Mouse (Mus musculus): ENCODE results near the gene Carmil2.

Carmil2 gene

DNA sequence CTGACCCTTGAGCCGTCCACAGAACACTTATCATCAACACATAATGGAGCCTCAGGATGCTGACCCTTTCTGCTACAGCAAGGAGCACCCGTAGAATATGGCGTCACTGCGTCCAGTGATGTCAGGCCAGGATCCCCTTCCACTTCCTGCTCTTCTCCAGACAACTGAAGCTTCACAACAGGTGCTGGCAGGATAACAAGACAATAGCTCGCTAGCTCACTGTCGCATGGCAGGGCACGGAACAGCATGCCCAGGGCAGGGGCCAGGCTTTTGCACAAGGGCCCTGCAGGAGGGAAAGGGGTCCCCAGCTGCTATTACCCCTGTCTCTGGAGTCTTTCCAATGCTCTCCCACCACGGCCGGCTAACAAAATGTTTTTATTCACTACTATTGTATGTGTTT is 36.8 kb downstream of the Carmil2 start:
- DNase-seq (ENCODE audit: low read depth, low spot score) = no peak

DNA sequence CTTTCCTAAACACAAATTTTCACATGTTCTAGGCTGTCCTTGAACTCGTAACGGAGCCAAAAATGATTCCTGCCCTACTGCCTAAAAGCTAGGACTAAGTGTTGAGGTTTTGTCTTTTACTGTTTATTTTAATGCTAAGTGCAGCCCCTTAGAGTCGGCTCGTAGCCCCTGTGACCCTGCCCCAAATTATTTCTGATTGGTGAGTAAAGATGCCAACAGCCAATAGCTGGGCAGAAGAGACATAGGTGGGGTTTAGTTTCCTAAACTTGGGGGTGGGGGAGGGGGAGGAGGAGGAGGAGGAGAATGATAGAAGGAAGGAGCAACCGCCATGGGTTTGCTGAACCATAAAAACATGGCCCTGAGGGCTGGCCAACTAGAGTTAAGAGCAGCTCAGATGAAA is 39.7 kb downstream of the Carmil2 start:
- no peak for DNase-seq (ENCODE audit: low read depth, low spot score)

DNA sequence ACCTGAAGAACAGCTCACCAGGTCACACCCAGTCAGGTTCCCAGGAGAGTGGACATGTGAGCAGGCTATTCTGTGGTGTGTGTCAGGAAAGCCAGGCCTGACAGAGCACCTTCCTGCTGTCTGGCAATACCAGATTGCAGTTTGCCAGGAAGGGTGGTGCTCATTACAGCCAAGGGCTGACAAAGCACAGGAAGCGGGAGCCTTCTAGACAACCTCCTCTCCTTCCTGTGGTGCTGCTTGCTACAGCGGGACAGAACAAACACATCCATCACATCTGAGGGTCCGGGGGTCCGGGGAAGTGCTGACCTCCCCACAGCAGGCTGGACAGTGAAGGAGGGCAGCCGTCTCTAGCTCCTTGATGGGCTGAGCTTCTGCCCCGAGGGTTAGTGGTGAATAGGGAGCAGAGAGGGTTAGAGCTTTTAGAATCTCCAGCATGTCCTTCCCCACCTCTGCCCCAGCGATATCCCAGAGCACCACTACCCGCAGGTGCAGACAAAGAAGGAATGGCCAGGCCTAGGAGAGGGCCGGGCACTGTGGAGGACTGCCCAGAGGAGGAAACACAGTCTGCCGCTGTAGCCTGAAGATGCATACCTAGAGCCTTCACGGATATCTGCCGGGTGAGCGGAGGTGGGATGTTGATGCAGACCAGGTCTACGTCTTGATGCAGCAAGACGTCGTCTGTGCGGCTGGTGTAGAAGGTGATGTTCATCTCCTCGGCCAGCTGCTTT is 41.5 kb downstream of the Carmil2 start:
- DNase-seq (ENCODE audit: low read depth, low spot score) = peak; percentile 54

DNA sequence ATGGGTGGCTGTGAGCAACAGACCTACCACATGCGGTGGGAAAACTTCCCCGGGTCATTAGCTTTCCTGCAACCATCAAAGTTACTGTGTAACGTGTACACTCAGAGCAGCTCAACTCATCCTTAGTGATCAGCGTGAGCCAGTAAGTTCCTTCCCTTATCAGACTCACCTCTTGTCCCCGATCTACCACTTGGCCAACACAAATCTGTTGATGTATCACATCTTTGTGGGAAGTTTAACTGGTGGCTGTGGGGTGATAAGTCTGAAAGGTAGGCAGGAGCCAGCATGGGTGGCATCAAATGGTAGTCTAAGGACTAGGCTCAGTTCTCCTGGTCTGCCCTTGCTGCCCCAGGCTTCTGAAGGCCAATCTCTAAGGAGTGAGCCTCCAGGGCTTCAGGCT is 46.1 kb downstream of the Carmil2 start:
- no peak for DNase-seq (ENCODE audit: low read depth, low spot score)

DNA sequence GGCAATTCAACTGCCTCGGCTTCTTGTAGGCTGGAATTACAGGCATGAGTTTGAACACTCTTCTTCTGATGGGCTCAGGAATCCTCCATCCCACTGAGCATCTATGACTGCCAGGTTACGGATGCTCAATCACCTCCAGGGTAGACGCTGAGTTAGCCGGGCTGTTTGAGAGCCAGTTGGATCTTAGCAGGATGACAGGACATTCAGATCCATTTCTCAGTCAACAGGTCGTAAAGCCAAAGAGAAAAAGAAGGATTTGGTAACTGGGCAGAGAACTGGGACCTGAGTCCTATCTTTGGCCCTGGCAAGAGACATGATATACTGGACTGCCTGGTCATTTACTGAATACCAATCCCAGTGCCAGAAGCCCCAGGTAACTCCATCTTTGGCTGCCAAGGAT is 53.1 kb downstream of the Carmil2 start:
- no peak for DNase-seq (ENCODE audit: low read depth, low spot score)

DNA sequence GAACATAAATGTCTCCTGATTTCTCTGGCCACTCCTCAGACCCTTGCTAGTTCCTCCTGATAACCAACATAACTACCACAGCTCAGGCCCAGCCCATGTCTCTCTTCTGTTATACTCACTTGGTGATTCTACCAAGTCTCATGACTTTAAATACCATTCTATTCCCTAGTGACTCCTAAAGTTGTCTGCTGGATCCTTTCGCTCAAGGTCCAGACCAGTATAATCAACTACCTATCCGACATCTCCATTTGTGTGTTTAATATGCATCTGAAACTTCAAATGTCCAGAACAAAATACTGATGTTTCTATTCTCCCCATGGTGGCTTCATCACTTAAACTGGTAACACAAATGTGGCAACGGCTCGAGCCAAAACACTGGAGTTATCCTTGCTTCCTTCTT is 57.2 kb downstream of the Carmil2 start:
- DNase-seq (ENCODE audit: low read depth, low spot score) = no peak
